Mouse (Mus musculus): ENCODE data around the gene Cald1.

DNA sequence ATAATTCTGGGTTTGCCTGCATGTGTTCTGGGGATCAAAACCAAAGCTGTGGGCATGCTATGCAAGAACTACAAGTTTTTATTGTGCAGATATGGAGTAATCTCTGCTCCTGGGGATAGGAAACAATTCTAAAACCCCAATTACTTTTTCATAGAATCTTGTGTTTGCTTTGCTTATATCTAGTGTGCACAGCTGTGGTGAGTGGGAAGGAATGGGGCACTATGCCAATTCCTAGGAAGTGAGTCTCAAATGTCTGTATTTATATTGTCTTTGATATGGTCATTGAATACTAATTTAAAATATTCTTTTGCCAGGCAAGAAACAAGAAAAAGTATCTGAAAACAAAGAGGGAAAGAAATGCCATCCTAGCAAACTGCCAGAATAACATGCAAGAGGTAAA is 226.1 kb downstream of the Cald1 start:
- TF ChIP-seq CTCF (conservative IDR thresholded peaks at IDR 0.05; ENCODE audit: low read length): no peak
- no peak for TF ChIP-seq POU5F1 (IDR thresholded peaks at IDR 0.05; ENCODE audit: borderline replicate concordance, low read length)
- no peak for TF ChIP-seq NANOG (IDR thresholded peaks at IDR 0.05; ENCODE audit: borderline replicate concordance, low read length)
